Mouse (Mus musculus): ENCODE data around the gene Scn4b.

The Scn4b gene

DNA sequence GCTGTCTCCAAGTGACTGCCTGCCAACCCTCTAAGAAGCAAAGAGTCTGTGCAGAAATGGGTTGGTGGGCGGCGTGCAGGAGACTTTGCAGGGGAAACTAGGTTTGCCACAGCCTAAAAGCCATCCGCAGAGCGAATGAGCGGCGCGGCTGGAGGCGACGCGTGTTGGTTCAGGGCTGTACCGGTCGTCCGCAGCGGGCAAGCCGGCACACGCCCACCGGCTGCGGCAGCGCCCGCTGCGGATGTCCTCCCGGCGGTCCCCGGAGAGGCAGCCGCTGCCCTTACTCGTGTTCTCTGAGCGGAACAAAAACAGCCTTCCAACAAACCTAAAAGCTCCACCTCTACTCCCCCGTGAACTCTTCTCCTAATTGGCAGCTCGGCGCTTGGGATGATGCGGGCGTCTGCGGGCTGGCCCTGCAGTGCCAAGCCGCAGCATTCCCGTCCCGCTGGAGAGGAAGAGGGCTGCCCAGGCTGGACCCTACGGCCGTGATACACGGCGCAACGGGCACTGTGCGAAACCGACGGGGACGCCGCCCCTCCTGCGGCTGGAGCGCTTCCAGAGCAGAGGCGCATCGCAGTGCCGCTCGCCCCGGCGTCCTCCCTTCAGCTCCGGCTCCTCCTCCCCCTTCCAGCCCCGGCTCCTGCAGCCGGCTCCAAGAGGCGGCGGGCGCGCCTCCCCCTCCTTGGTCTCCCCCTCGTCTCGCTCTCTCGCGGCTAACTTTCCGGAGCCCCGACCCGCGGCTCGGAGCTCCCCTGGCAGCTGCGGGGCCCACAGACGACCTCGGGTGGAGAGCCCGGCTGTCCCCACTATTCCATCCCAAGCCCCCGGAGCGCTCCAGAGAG, at the start of gene Scn4b:
Scn4b (plus strand) TSS at position 205 of the 842 bp plus-strand sequence.
- in situ Hi-C loops (cut with MboI, MseI) = no loop called here

GRCm38 (mm10) chr9:45090811-45091210, 47.4 kb upstream of the Scn4b start:
- in situ Hi-C loops (cut with MboI, MseI) = no loop called here

DNA sequence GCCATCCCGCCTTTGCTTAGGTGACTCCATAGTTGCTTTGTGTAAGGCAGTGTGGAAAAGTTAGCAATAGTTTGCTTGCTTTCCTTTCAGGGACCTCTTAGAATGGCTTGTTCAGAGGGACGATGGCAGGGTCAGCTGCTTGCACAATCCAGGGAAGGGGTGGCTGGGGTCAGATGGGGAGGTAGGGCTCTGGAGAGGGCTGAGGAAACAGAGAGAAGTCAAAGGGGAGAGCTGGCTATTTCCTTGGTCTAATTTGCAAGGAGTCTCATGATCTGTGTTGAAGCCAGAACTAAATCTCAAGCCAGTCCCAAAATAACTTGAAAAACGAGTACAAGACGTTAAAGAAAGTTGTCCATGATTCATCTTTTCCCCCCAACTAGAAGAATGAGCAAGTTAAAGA, 45.6 kb upstream of the Scn4b start:
- in situ Hi-C loops (cut with MboI, MseI) = no loop called here

DNA sequence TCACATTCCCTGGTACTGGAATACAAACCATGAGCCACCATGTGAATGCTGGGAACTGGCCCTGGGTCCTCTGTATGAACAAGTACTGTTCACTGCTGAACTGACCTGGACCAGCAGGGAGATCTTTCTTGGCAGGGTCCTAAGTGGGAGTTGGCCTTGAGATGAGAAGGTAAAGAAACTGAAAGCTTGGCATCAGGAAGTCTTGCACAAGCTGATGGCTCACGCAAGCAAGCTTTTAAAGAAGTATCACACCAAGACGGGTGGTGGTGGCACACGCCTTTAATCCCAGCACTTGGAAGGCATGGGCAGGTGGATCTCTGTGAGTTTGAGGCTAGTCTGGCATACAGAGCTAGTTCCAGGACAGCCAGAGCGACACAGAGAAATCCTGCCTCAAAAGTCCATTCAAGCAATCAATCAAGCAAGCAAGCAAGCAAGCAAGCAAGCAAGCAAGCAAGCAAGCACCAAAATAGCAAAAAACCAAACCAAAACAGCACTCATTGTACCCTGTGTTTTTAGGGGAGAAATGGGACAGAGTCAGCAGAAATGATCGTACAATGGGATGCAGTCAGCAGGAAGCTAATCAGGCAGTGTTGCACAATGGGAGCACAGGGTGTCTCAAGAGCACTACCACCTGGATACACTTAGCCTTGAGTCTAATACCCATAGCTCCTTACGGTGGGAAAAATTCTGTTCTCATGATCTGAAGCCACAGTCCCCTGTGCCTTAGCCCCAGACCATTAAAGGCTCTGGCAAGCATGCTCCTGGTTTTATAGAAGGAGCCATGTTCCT, 42.9 kb upstream of the Scn4b start:
- in situ Hi-C loops (cut with MboI, MseI) = no loop called here

DNA sequence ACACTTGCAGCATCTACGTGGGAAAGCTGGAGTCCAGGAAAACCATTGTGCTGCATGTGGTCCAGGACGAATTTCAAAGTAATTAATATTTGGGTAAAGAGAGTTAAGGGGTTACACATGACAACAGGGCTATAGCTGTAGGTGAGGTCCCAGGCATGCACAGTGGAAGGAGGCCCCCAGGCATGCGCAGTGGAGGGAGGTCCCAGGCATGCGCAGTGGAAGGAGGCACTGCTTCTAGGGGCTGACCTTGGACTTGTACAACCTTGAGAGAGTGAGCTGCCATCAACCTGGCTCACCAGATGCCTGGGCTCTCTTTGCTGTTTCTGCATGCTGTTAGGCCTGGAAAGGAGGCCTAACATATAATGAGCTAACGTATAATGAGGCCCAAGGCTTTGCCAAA, 40.3 kb upstream of the Scn4b start:
- in situ Hi-C loops (cut with MboI, MseI) = no loop called here

DNA sequence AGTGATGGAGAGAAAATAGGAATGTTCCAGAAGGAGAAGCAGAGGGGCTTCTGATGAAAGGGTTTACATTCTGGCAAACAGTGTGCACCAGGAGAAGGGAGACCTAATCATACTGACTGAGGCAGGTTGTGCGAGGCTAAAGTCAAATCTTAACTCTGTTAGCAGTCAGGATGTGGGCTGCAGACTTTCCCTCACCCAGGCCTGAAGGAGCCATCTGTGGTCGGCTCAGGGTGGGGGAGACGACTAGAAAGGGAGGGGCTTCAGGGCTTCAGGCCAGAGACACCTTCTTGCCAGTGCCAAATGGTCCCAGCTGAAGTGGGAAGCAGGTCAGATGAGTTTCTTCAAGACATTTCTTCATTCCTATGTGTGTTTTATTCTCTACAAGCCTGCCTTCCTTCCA, 39.8 kb upstream of the Scn4b start:
- in situ Hi-C loops (cut with MboI, MseI) = no loop called here

GRCm38 (mm10) chr9:45102528-45102927, 35.7 kb upstream of the Scn4b start:
- in situ Hi-C loops (cut with MboI, MseI) = no loop called here

DNA sequence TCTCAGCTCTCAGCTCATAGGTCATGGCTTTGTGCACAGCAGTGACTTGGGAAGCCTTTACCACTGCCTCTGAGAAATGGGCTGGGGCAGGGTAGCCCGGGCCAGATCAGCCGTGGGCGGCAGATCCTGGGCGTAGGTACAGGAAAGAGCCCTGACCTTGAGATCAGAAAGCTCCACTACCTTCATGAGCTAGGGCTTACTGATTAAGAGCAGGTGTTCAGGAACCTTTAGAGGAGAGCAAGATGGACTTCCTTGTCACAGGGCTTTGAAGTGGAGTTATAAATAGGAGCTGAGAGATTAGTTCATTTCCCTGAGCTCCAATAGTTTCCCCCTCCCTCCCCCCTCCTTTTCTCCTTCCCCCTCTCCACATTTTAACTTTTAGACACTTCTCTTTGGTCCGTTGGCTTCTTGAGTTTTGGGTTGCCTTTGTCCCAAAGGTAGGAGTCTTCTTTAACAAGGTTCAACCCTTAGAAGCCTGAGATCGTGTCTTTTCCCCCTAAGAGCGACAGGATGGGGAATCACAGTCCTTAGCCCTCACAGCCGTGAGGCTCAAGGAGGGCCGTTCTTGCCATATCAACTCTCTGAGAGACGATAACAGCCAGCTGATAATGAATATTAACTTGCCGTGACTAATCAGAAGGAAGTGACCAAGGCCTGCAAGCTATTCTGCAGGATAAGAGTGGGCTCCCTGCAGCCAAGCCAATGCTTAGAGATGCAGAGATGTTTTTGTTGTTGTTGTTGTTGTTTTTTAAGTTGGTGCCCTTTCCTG, 34.8 kb upstream of the Scn4b start:
- in situ Hi-C loops (cut with MboI, MseI) = no loop called here

GRCm38 (mm10) chr9:45105596-45106374, 32.4 kb upstream of the Scn4b start:
- in situ Hi-C loops (cut with MboI, MseI) = no loop called here

DNA sequence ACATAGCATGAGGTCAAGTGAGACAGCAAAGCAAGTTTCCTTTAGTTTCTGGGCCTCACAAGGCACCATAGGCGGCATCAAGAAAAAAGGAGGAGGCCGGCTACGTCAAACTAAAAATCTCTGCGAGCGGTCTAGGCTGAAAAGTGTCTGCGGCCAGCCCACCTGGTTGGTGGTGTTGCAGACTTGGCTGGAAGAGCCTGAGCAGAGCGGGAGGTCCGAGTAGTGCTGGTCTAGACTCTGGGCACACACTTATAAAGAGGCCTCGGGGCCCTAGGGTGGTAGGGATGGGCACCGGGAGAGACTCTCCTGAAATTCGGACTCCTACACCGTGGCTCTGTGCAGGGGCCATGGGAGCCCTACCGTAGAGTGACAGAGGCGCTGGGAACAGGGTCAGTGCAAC, 22.5 kb upstream of the Scn4b start:
- in situ Hi-C loops (cut with MboI, MseI) = no loop called here

DNA sequence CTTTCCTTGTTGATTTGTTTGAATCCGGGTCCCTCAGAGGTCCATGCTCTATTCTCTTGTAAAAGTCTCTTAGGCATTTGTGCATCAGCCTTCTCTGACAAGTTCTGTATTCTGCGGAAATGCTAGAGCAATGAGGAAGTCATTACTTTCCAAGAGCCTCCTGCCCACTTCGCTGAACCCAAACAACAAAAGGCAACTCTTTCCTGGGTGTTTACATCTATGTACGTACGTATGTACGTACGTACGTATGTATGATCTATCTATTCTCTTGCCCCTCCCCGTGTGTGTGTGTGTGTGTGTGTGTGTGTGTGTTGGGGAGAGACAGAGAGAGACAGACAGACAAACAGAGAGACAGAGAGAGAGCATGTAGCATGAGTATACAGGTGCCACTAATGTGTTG, 21.4 kb upstream of the Scn4b start:
- in situ Hi-C loops (cut with MboI, MseI) = no loop called here

DNA sequence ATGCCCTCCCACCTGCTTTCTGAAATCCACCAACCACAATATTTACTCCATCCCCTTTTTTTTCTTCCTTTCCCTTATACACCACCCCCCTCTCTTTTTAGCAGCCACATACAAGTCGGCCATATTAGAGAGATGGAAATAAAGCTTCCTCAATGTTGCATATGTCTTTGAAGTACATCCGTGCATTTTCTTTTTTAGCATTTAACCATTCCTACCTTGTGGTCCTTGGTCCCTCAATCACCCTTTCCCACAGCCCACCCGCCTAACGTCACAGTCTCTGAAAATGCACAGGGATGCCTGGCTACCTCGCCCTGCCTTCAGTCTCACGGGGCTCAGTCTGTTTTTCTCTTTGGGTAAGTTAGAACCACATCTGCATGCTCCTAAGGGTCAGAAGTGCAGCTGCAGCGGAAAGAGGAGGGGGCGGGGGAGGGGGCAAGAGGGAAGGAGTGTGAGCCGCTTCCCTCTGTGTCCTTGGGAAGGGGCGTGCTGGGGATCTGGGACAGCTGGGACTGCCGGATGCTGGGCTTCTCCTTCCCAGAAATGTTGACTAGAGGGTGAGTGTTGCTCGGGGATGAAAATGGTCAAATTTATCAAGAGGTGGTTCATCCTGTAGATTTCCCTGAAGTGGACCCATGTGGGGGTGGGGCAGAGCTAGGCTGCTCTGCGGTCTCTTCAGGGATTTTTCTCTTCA, 20.3 kb upstream of the Scn4b start, which contains the start of gene Scn2b:
Scn2b (plus strand) TSS at position 42 of the 691 bp plus-strand sequence.
- in situ Hi-C loops (cut with MboI, MseI) = no loop called here

DNA sequence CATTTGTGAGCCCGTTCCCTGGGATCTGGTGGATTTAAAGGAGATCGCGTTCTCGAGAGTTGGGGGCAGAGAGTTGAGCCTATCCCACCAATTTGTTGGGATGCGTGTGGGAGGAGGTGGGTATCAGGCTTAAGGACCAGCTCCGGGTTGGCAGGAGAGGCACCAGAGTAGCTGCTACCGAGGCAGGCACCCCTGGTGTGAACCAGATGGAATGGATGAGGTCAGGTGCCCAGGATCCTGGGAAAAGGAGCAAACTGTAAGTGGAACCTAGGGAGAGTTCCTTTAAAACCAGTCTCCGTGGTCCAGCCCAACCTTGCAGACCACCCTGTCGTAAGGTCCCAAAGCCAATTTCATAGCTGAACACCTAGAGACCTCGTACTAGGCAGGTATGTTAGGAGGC, 19.6 kb upstream of the Scn4b start:
- in situ Hi-C loops (cut with MboI, MseI) = no loop called here

- in situ Hi-C loops (cut with MboI, MseI) = no loop called here
Measured at GRCm38 (mm10) chr9:45119316-45119953, 18.8 kb upstream of the Scn4b start.

- in situ Hi-C loops (cut with MboI, MseI) = no loop called here
Measured at GRCm38 (mm10) chr9:45119954-45120530, 18.2 kb upstream of the Scn4b start.

- in situ Hi-C loops (cut with MboI, MseI) = no loop called here
Measured at GRCm38 (mm10) chr9:45120567-45120966, 17.6 kb upstream of the Scn4b start.

- in situ Hi-C loops (cut with MboI, MseI) = no loop called here
Measured at GRCm38 (mm10) chr9:45121001-45121400, 17.2 kb upstream of the Scn4b start.

- in situ Hi-C loops (cut with MboI, MseI) = no loop called here
Measured at GRCm38 (mm10) chr9:45121769-45122168, 16.4 kb upstream of the Scn4b start.

DNA sequence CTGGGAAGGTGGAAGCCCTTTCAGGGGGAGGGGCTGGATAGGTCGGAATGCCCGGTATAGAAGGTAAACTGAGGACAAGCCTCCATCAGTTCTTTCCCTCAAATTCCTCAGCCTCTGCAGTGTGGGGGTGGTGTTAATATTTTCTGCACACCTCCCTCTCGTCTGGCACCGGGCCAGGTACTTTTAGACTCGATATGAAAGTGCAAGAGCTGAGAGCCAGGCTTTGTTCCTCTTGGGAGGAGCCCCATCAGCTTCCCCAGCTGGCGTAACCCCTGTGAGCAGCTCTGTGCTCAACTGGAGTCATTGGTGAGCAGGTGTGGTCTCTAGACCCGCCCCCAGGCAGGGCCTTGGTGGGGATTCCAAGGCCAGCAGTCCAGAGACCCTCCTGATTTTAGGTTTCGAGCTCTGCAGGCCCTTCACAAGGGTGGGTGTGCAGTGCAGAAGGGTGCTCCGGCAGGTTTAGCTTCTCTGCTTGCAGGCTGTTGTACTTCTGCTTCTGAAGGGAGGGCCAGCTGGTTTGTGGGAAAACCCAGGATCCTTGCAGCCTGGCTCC, 15.9 kb upstream of the Scn4b start:
- in situ Hi-C loops (cut with MboI, MseI) = no loop called here

DNA sequence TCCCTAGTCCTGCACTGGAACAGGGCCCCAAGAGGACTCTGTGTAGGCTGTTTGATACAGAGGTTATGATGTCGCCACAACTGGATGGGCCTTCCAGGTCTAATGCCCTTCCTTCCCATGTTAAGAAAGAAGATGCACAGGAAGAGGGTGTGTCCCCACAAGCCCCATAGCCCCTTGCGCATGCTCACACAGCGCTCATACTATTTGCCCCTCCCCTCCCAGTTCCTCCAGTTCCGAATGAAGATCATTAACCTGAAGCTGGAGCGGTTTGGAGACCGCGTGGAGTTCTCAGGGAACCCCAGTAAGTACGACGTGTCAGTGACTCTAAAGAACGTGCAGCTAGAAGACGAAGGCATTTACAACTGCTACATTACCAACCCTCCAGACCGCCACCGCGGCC, 13.0 kb upstream of the Scn4b start:
- in situ Hi-C loops (cut with MboI, MseI) = no loop called here

Data from T-helper 1 cell (primary cell).